8 mouse cellular contexts compared by ENCODE assay signal in genomic region chr10:126844689-126845088, GRCm38 (mm10). TPM values are rescaled to one million over a fixed set of nuclear protein-coding genes. Genes with fewer than 3 reads are reported as not detected.
A peak's percentile ranks its signal among the peaks of the same experiment; 100 is the strongest.
DNase-seq lines count a peak whose midpoint lies in the region; ATAC-seq and TF ChIP-seq lines count a peak whose summit lies in the region.

No protein-coding gene starts in this region.

- no peak overlapping the region for H3K27ac ChIP-seq in ES-Bruce4 (ENCODE audit: insufficient read depth, low read length)
- no peak overlapping the region for H3K27ac ChIP-seq in embryonic facial prominence, embryonic 12.5 days
- H3K27ac ChIP-seq in hindbrain, embryonic 12.5 days, result no peak overlapping the region
- H3K27ac ChIP-seq in stomach, postnatal 0 days (replicated peaks), result no peak overlapping the region

- no peak for ATAC-seq in embryonic facial prominence, embryonic 12.5 days (ENCODE audit: insufficient number of reproducible peaks, insufficient read depth, low FRiP score, low TSS enrichment)
- ATAC-seq in hindbrain, embryonic 12.5 days (ENCODE audit: low FRiP score), result no peak
- peak; percentile 40; the same call in 1 of the 2 replicates for ATAC-seq in megakaryocyte progenitor cell, adult 5-6 weeks (replicated peaks; ENCODE audit: poor library complexity)
- ATAC-seq in stomach, postnatal 0 days (ENCODE audit: low FRiP score, low TSS enrichment), result no peak

- TF ChIP-seq EP300 in ES-Bruce4 (IDR thresholded peaks at IDR 0.05; ENCODE audit: insufficient read depth, low read depth, low read length), result no peak
- no peak for TF ChIP-seq EP300 in stomach, postnatal 0 days (optimal IDR thresholded peaks at IDR 0.05)

- TF ChIP-seq POLR2A in ES-Bruce4 (IDR thresholded peaks at IDR 0.05; ENCODE audit: insufficient read depth, low read length), result no peak

- WGBS in embryonic facial prominence, embryonic 12.5 days, result 42% methylated on average over 12 of the region's 12 CpGs
- 42% methylated on average over 12 of the region's 12 CpGs for WGBS in hindbrain, embryonic 12.5 days
- 29% methylated on average over 12 of the region's 12 CpGs for WGBS in stomach, postnatal 0 days

- intact Hi-C loops in left cerebral cortex, postnatal 10 days (cut with DNase I), result no loop called here

- no peak overlapping the region for H3K9ac ChIP-seq in ES-Bruce4 (ENCODE audit: low read depth, poor library complexity, severe bottlenecking)
- no peak overlapping the region for H3K9ac ChIP-seq in embryonic facial prominence, embryonic 12.5 days
- H3K9ac ChIP-seq in hindbrain, embryonic 12.5 days, result no peak overlapping the region
- no peak overlapping the region for H3K9ac ChIP-seq in stomach, postnatal 0 days (ENCODE audit: low read length)

- H3K9me3 ChIP-seq in ES-Bruce4 (replicated peaks; ENCODE audit: control insufficient read depth, insufficient read depth, low read length, poor library complexity, severe bottlenecking), result no peaks in the 10 kb centered on the region
- no peaks in the 10 kb centered on the region for H3K9me3 ChIP-seq in embryonic facial prominence, embryonic 12.5 days
- no peaks in the 10 kb centered on the region for H3K9me3 ChIP-seq in hindbrain, embryonic 12.5 days (replicated peaks)
- H3K9me3 ChIP-seq in stomach, postnatal 0 days (ENCODE audit: control insufficient read depth, low read length), result no peaks in the 10 kb centered on the region

- H3K4me3 ChIP-seq in ES-Bruce4 (ENCODE audit: low read depth, low read length), result no peak overlapping the region
- H3K4me3 ChIP-seq in embryonic facial prominence, embryonic 12.5 days, result no peak overlapping the region
- no peak overlapping the region for H3K4me3 ChIP-seq in hindbrain, embryonic 12.5 days
- no peak overlapping the region for H3K4me3 ChIP-seq in stomach, postnatal 0 days (ENCODE audit: low read depth, low read length)

- TF ChIP-seq CTCF in ES-Bruce4 (IDR thresholded peaks at IDR 0.05; ENCODE audit: low read depth, low read length), result peak; percentile 68
- TF ChIP-seq CTCF in stomach, postnatal 0 days (IDR thresholded peaks at IDR 0.05; ENCODE audit: low read depth), result peak; percentile 63

- H3K36me3 ChIP-seq in ES-Bruce4 (ENCODE audit: control insufficient read depth, insufficient read depth, low read length, poor library complexity, severe bottlenecking), result no peaks in the 10 kb centered on the region
- no peaks in the 10 kb centered on the region for H3K36me3 ChIP-seq in embryonic facial prominence, embryonic 12.5 days
- no peaks in the 10 kb centered on the region for H3K36me3 ChIP-seq in hindbrain, embryonic 12.5 days
- no peaks in the 10 kb centered on the region for H3K36me3 ChIP-seq in stomach, postnatal 0 days (ENCODE audit: control insufficient read depth, insufficient read depth, low read length)

- H3K27me3 ChIP-seq in ES-Bruce4 (ENCODE audit: control insufficient read depth, insufficient read depth, low read length, poor library complexity, severe bottlenecking), result no peaks in the 10 kb centered on the region
- no peaks in the 10 kb centered on the region for H3K27me3 ChIP-seq in embryonic facial prominence, embryonic 12.5 days
- no peaks in the 10 kb centered on the region for H3K27me3 ChIP-seq in hindbrain, embryonic 12.5 days
- H3K27me3 ChIP-seq in stomach, postnatal 0 days (ENCODE audit: control insufficient read depth, insufficient read depth, low read length), result no peaks in the 10 kb centered on the region

- H3K4me2 ChIP-seq in embryonic facial prominence, embryonic 12.5 days (replicated peaks), result 0 out of 2 replicates have a peak overlapping the region, but pooled peaks have one; percentile 11
- H3K4me2 ChIP-seq in hindbrain, embryonic 12.5 days (replicated peaks), result 0 out of 2 replicates have a peak overlapping the region, but pooled peaks have one; percentile 4
- H3K4me2 ChIP-seq in stomach, postnatal 0 days (replicated peaks; ENCODE audit: low read depth), result peak overlapping the region; percentile 35; the same call in 1 of the 2 replicates

- H3K4me1 ChIP-seq in ES-Bruce4 (ENCODE audit: control insufficient read depth, insufficient read depth, low read length), result no peaks in the 10 kb centered on the region
- H3K4me1 ChIP-seq in embryonic facial prominence, embryonic 12.5 days, result peaks cover 10% of the 10 kb centered on the region; the same call in 1 of the 2 replicates
- H3K4me1 ChIP-seq in hindbrain, embryonic 12.5 days, result peaks cover 15% of the 10 kb centered on the region
- no peaks in the 10 kb centered on the region for H3K4me1 ChIP-seq in stomach, postnatal 0 days (replicated peaks; ENCODE audit: control insufficient read depth, insufficient read depth)

- DNase-seq in adrenal gland, adult (ENCODE audit: inconsistent age in 2 of 2, low spot score in 1 of 2), result peak; percentile 7 to 51
- DNase-seq in adrenal gland, adult 8-10 months, result no peak
- peak; percentile 58 to 72 for DNase-seq in left cerebral cortex, postnatal 10 days (ENCODE audit: extremely low spot score in 1 of 2, low spot score in 2 of 2)
- DNase-seq in stomach, postnatal 0 days (ENCODE audit: low spot score), result peak; percentile 23

RNA-seq across cellular contexts. Expression of gene Atp23, which starts 56.5 kb away (rescaled TPM):
- 1 to 10 TPM; 7.6 to 8.8 (median 8.5) TPM for total RNA-seq in adrenal gland, adult 8-10 months (2022)
- 10.2 and 14.3 TPM in 2 replicates for polyA plus RNA-seq in ES-Bruce4 (2011; ENCODE audit: insufficient read depth, insufficient read length, low read depth, missing spikeins)
- 21.8 and 23.9 TPM in 2 replicates for polyA plus RNA-seq in embryonic facial prominence, embryonic 12.5 days (2016; fragmentation: Nextera tagmentation; extraction: Ambion mirVana)
- polyA plus RNA-seq in hindbrain, embryonic 12.5 days (2016; fragmentation: Nextera tagmentation; extraction: Ambion mirVana), result 14.8 and 15.0 TPM in 2 replicates
- 10 to 100 TPM in 1 of 2 experiments, 1 to 10 TPM in 1; 8.6 to 10.2 TPM for total RNA-seq in left cerebral cortex, postnatal 10 days (2021)
- 25.1 and 30.4 TPM in 2 replicates for total RNA-seq in megakaryocyte progenitor cell, adult 5-6 weeks (2015)
- 10.3 and 11.1 TPM in 2 replicates for total RNA-seq in megakaryocyte progenitor cell, adult 5-6 weeks (2017)
- 9.1 and 10.3 TPM in 2 replicates for polyA plus RNA-seq in stomach, postnatal 0 days (2015; fragmentation: Nextera tagmentation; extraction: Ambion mirVana)
